Mouse (Mus musculus): ENCODE measurements around the gene Lnx1. TPM values are rescaled to one million over a fixed set of nuclear protein-coding genes. Genes with fewer than 3 reads are reported as not detected.

The Lnx1 gene
- polyA plus RNA-seq, 1 experiment from 2014 or later = 1.2 TPM

DNA sequence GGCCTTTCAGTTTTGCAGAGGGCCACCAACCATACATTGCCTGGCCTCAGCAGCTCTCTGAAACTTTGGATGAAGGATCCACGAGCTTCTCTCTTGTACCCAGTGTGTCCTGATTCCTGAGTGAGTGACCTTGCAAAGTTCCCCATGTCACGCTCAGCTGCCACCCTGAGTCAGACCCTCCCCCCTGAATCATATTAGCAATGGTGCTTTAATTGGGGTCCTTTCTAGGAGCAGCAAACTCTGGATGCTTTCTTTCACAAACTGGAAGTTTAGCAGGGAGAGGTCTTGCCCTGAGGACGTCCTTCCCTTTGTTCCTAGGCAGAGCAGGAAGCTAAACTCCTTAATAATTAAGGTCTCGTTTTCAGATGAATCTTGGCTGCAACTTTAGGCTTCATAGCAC is 22.8 kb upstream of the Lnx1 start:
- H3K9me3 ChIP-seq = no peaks in the 10 kb centered on the region
- no peak overlapping the region for H3K27ac ChIP-seq
- H3K4me3 ChIP-seq = no peak overlapping the region
- H3K4me2 ChIP-seq = no peak overlapping the region
- no peak overlapping the region for H3K9ac ChIP-seq
- no peak for ATAC-seq (ENCODE audit: insufficient number of reproducible peaks, low FRiP score, low TSS enrichment, low read depth)
- WGBS = 41% methylated on average over 4 of the region's 4 CpGs
- no peaks in the 10 kb centered on the region for H3K36me3 ChIP-seq
- H3K27me3 ChIP-seq = no peaks in the 10 kb centered on the region
- H3K4me1 ChIP-seq = 0 out of 2 replicates have a peak, but pooled peaks cover 9% of the 10 kb centered on the region

DNA sequence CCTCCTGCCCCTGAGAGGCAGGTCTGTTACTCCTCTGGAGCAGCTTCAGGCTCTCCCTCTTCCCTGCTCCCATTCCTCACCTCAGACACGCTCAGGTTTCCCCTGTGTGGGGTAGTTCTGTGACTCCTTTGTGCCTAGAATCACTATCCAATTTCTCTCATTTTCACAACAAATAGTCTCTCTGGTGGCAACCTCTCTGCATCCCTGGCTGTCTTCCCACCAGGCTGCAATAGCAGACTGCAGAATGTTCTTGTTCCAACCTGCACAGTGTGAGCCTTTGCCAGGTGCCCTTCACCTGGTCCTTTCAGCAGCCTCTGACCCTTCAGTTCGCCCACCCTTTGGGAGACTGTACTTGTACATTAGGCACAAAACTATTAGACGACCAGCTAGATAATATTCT is 19.1 kb upstream of the Lnx1 start:
- H3K9me3 ChIP-seq = no peaks in the 10 kb centered on the region
- H3K4me1 ChIP-seq = 0 out of 2 replicates have a peak, but pooled peaks cover 9% of the 10 kb centered on the region
- H3K4me3 ChIP-seq = no peak overlapping the region
- no peaks in the 10 kb centered on the region for H3K36me3 ChIP-seq
- H3K9ac ChIP-seq = no peak overlapping the region
- H3K27ac ChIP-seq = no peak overlapping the region
- no peak overlapping the region for H3K4me2 ChIP-seq
- H3K27me3 ChIP-seq = no peaks in the 10 kb centered on the region
- 66% methylated on average over 3 of the region's 3 CpGs for WGBS
- no peak for ATAC-seq (ENCODE audit: insufficient number of reproducible peaks, low FRiP score, low TSS enrichment, low read depth)

DNA sequence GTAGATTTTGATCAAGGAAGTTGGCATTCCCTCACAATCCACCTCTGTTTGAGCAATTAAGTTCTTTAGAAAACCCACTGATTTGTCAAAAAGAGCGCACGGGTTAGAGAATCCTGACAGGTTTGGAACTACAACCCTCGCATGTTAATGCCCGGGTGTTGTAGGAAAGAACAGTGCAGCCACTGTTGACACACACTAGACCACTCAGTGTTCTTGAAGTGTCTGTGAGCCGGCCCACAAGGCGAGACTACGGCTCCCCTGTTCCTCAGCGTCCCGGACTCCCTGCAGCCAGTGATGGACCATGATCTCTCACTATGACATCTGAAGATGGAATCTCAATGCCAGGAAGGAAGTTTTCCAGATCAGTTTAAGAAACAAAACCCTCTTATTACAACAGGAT is 17.9 kb upstream of the Lnx1 start:
- no peak overlapping the region for H3K4me2 ChIP-seq
- no peak overlapping the region for H3K27ac ChIP-seq
- no peak for ATAC-seq (ENCODE audit: insufficient number of reproducible peaks, low FRiP score, low TSS enrichment, low read depth)
- H3K4me3 ChIP-seq = no peak overlapping the region
- no peaks in the 10 kb centered on the region for H3K27me3 ChIP-seq
- H3K4me1 ChIP-seq = 0 out of 2 replicates have a peak, but pooled peaks cover 3% of the 10 kb centered on the region
- WGBS = 70% methylated on average over 9 of the region's 9 CpGs
- H3K9me3 ChIP-seq = no peaks in the 10 kb centered on the region
- no peaks in the 10 kb centered on the region for H3K36me3 ChIP-seq
- H3K9ac ChIP-seq = no peak overlapping the region

DNA sequence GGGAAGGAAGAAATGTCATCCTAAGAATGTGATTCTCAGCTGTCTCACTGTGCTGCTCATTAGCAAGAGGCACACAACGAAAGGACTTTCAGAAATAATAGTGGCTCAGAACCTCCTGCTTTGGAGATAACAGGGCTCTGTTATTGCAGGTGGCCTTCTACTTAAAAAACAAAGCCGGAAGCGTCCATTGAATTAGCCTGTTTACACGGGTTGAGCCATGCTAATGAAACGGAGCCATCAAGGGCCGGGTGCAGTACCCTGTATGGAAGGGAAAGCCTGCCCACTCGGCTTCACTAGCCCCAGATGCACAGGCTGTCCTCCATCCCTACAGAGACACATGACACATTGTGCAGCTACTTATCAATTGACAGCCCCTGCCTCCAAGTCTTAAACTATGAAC is 13.5 kb upstream of the Lnx1 start:
- H3K27ac ChIP-seq = no peak overlapping the region
- H3K36me3 ChIP-seq = no peaks in the 10 kb centered on the region
- H3K9me3 ChIP-seq = no peaks in the 10 kb centered on the region
- H3K4me1 ChIP-seq = 0 out of 2 replicates have a peak, but pooled peaks cover 3% of the 10 kb centered on the region
- H3K4me3 ChIP-seq = no peak overlapping the region
- 0 out of 2 replicates have a peak, but pooled peaks cover 3% of the 10 kb centered on the region for H3K27me3 ChIP-seq
- no peak for ATAC-seq (ENCODE audit: insufficient number of reproducible peaks, low FRiP score, low TSS enrichment, low read depth)
- H3K4me2 ChIP-seq = no peak overlapping the region
- WGBS = 30% methylated on average over 7 of the region's 7 CpGs
- H3K9ac ChIP-seq = no peak overlapping the region

DNA sequence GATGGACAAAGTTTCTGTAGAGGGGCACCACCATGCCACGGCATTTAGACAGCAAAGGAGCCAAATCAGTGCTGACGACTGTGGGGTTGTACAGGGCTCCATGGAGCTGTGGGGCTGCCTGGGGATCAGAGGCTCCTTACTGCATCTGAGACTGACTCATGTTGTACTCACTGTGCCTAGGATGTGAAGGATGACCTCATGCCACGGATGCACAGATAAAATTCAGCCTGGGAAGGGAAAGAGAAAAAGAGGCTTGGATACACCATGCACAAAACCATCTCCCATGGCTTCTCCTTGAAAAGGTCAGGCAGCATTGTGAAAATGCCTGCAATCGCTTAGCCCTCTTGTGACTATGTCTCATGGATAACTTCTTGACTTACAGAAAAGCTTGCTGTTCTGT is 10.1 kb upstream of the Lnx1 start:
- WGBS = 83% methylated on average over 4 of the region's 4 CpGs
- Histone ChIP-seq H3K27ac (no peak overlapping the region), H3K36me3 (no peaks in the 10 kb centered on the region), H3K4me2 (no peak overlapping the region), H3K4me1 (no peaks in the 10 kb centered on the region), H3K4me3 (no peak overlapping the region), H3K9ac (no peak overlapping the region), H3K27me3 (0 out of 2 replicates have a peak, but pooled peaks cover 3% of the 10 kb centered on the region), H3K9me3 (no peaks in the 10 kb centered on the region)
- no peak for ATAC-seq (ENCODE audit: insufficient number of reproducible peaks, low FRiP score, low TSS enrichment, low read depth)

DNA sequence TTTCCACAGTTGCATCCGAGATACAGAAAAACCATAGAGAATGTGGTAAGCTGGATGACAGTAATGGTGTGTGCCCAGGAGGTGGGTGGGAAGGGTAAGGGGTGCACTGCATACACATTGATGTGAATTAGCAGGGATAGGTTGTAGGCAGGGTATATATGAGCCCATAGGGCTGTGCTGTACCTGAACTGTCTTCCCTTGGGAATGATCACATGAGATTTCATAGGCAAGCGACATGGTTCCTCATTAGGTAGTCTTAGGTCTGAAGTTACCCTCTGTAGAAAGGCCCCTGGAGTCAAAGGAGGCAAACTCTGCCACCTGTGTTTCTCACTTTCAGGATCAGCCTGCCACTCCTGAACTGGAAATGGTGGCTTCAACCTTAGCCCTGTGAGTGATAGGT is 9.3 kb upstream of the Lnx1 start:
- H3K36me3 ChIP-seq = no peaks in the 10 kb centered on the region

DNA sequence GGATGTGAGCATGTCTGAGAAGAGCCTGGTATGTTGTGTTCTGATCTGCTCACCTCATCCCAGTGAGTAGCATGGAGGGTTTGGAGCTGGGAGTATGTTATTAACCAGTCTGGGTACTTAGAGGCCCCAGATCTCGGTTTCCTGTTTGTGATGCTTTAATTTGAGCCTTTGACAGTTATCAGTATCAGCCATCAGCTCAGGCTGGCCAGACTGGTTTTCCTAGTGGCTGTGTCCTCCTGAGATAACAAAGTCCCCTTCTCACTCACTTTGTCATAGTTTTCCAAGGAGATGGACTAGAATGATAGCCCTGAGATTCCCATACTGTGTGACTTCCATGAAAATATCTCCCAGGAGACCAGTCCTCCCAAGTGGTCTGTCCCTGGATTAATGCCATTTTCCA is 8.3 kb upstream of the Lnx1 start:
- H3K27ac ChIP-seq = no peak overlapping the region
- H3K27me3 ChIP-seq = 0 out of 2 replicates have a peak, but pooled peaks cover 3% of the 10 kb centered on the region
- H3K4me3 ChIP-seq = no peak overlapping the region
- H3K4me2 ChIP-seq = no peak overlapping the region
- no peaks in the 10 kb centered on the region for H3K9me3 ChIP-seq
- ATAC-seq (ENCODE audit: insufficient number of reproducible peaks, low FRiP score, low TSS enrichment, low read depth) = no peak
- WGBS = 57% methylated on average over 1 of the region's 1 CpGs
- H3K4me1 ChIP-seq = no peaks in the 10 kb centered on the region
- H3K9ac ChIP-seq = no peak overlapping the region
- no peaks in the 10 kb centered on the region for H3K36me3 ChIP-seq

More for the DNA sequence above, 9.3 kb upstream of the Lnx1 start:
- no peaks in the 10 kb centered on the region for H3K9me3 ChIP-seq
- H3K27ac ChIP-seq = no peak overlapping the region
- WGBS = 85% methylated on average over 2 of the region's 2 CpGs
- H3K27me3 ChIP-seq = 0 out of 2 replicates have a peak, but pooled peaks cover 3% of the 10 kb centered on the region
- H3K4me3 ChIP-seq = no peak overlapping the region
- no peaks in the 10 kb centered on the region for H3K4me1 ChIP-seq
- H3K4me2 ChIP-seq = no peak overlapping the region
- no peak for ATAC-seq (ENCODE audit: insufficient number of reproducible peaks, low FRiP score, low TSS enrichment, low read depth)
- no peak overlapping the region for H3K9ac ChIP-seq

DNA sequence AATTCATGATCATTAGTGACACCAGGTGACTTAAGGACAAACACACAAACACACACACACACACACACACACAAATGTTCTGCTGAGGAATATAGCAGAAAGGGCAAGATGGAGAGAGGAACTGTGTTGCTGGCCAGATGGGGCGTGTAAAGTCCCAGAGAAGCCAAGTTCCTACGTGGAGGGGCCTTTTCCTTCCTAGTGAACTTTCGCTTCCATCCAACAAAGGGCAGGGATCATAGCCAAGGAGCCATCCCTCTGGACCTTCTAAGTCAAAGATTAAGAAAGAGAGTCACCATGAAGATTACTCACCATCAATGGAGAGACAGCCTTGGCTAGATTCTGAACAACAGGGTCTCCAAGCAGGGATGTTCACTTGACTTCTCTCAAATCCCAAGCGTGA is 7.5 kb upstream of the Lnx1 start:
- Histone ChIP-seq H3K27me3 (0 out of 2 replicates have a peak, but pooled peaks cover 3% of the 10 kb centered on the region), H3K27ac (no peak overlapping the region), H3K4me3 (no peak overlapping the region), H3K4me1 (peaks cover 2% of the 10 kb centered on the region; the same call in 1 of the 2 replicates), H3K4me2 (no peak overlapping the region), H3K9ac (no peak overlapping the region), H3K9me3 (no peaks in the 10 kb centered on the region), H3K36me3 (no peaks in the 10 kb centered on the region)
- no peak for ATAC-seq (ENCODE audit: insufficient number of reproducible peaks, low FRiP score, low TSS enrichment, low read depth)
- WGBS = 87% methylated on average over 4 of the region's 4 CpGs

DNA sequence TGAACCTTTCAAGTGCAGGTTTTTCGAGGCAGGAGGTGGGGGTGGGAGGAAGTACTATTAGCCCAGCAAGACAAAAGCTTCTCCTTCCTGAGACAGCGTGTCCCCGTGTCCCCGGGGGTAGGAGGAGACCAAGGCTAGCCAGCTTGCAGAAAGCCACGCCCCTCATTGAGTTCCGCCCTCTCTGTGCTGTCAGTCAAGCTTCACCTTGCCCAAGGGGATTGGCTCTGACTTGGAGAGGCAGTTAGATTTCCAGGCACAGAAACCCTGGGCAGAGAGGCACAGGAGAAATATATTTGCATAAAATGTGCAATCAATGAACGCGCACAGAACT is 1.7 kb upstream of the Lnx1 start:
- H3K4me1 ChIP-seq = peaks cover 16% of the 10 kb centered on the region
- H3K27me3 ChIP-seq = no peaks in the 10 kb centered on the region
- H3K36me3 ChIP-seq = no peaks in the 10 kb centered on the region
- H3K4me3 ChIP-seq = peak overlapping the region; percentile 40
- ATAC-seq (ENCODE audit: insufficient number of reproducible peaks, low FRiP score, low TSS enrichment, low read depth) = 0 out of 2 replicates have a peak, but pooled peaks have one; percentile 67
- H3K4me2 ChIP-seq = peak overlapping the region; percentile 52
- no peak overlapping the region for H3K9ac ChIP-seq
- WGBS = under 1% methylated on average over 8 of the region's 8 CpGs
- H3K9me3 ChIP-seq = no peaks in the 10 kb centered on the region
- peak overlapping the region; percentile 44; the same call in 1 of the 2 replicates for H3K27ac ChIP-seq

DNA sequence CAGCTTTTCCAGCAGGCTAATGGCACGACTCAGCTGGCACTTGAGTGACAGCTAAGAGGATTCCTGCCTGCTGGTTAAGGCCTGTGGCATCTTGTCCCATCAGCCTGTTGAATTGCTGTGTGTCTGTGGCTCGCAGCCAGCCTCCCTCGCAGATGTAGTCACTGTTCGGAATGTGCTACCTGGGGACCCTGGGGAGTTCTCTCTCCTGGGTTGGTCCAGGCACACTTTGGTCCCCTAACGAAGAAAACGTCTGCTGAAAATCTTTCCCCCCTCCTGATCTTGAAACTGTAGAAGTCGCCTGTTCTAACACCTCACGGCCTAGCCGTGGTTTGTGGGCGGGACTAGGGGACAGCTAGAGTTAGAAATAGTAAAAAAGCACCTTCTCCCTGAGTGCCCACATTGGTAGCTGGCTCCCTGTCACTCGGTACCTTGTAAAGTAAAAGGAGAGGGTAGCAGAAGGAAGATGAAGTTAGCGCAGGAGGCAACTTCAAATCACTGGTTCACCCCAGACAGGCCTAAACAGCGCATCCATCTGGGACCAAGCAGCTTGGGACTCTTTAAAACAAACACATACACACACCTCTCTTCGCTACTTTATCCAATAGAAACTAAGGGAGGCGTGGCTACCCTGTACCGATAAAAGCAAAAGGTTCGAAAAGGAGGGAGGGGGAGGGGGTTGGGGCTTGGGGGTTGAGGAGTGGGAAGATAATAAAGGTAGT is 1.2 kb upstream of the Lnx1 start:
- no peaks in the 10 kb centered on the region for H3K27me3 ChIP-seq
- no peaks in the 10 kb centered on the region for H3K36me3 ChIP-seq
- H3K9me3 ChIP-seq = no peaks in the 10 kb centered on the region
- peak overlapping the region; percentile 44; the same call in 1 of the 2 replicates for H3K27ac ChIP-seq
- H3K4me3 ChIP-seq = peak overlapping the region; percentile 40
- H3K4me1 ChIP-seq = peaks cover 16% of the 10 kb centered on the region
- H3K9ac ChIP-seq = no peak overlapping the region
- peak; percentile 64; the same call in 1 of the 2 replicates for ATAC-seq (ENCODE audit: insufficient number of reproducible peaks, low FRiP score, low TSS enrichment, low read depth)
- H3K4me2 ChIP-seq = peak overlapping the region; percentile 52
- WGBS = 9% methylated on average over 17 of the region's 17 CpGs

DNA sequence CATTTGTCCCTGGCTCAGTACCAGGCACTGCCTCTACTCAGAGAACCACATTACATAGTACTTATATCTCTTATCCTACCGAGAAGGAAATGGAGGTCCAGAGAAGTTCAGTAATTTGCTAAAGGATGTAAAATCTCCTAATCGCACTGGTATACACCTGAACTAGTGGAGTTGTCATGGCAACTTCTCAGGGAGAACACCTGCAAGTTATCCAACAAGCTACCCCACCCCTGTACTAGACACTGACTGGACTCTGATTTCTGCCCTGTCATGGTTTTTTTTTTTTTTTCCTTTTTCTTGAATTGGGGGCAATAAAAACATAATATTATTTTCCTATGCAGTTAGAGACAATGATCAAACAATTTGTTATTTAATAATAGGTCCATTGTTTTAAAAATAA is 1.8 kb downstream of the Lnx1 start:
- H3K9me3 ChIP-seq = no peaks in the 10 kb centered on the region
- H3K27ac ChIP-seq = no peak overlapping the region
- 58% methylated on average over 2 of the region's 2 CpGs for WGBS
- no peak overlapping the region for H3K9ac ChIP-seq
- H3K4me3 ChIP-seq = no peak overlapping the region
- peaks cover 16% of the 10 kb centered on the region for H3K4me1 ChIP-seq
- no peaks in the 10 kb centered on the region for H3K27me3 ChIP-seq
- no peaks in the 10 kb centered on the region for H3K36me3 ChIP-seq
- no peak overlapping the region for H3K4me2 ChIP-seq
- no peak for ATAC-seq (ENCODE audit: insufficient number of reproducible peaks, low FRiP score, low TSS enrichment, low read depth)

DNA sequence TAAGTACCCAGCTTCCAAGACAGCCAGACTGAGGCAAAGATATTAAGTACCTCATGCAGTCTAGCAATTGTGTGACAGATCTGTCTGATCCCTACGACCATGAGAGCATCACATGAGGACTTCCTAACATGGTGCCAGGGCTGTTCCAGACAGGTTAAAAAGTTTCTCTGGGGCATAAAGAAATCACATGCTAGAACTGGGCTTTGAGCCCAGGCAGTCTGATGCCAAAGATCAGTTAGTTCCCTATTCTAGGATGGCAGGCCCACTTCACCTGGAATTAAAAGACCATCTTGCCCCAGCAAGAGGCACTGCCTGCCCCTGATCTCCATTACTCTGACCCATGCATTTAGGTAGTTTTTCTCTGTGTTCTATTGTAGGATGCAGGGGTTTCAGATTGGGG is 3.0 kb downstream of the Lnx1 start:
- H3K9me3 ChIP-seq = no peaks in the 10 kb centered on the region

More for the DNA sequence above, 3.0 kb downstream of the Lnx1 start:
- WGBS = 89% methylated on average over 1 of the region's 1 CpGs
- H3K9ac ChIP-seq = no peak overlapping the region
- H3K4me3 ChIP-seq = no peak overlapping the region
- no peak overlapping the region for H3K4me2 ChIP-seq
- no peaks in the 10 kb centered on the region for H3K36me3 ChIP-seq
- no peak for ATAC-seq (ENCODE audit: insufficient number of reproducible peaks, low FRiP score, low TSS enrichment, low read depth)
- peaks cover 11% of the 10 kb centered on the region for H3K4me1 ChIP-seq
- no peaks in the 10 kb centered on the region for H3K27me3 ChIP-seq
- H3K27ac ChIP-seq = no peak overlapping the region
